Comparison of ENCODE assay signal across 13 mouse cellular contexts in the genomic region with DNA sequence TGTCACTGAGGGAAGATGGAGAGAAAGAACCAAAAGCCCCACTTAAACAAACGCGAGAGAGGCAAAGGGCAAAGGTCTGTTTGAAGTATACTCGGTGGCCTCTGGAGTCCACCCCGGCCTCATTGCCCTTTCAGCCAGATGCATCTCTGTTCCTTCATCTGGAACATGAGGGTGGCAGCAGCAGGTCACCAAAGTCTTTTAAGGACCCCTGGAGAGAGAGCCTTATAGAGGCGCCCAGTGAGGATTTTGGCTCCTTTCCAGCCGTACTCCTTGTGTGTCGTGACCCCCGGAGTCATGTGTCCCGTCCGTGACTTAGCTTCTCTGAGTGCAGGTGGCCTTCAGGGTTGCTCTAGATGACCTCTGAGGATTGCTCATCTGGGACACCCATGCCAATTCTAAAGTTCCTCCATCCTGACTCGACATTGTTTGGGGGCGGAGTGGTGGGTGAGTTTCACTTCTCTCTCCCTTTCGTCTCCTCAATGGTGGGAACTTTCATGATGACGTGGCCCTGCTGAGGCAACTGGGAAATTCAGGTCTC. TPM values are rescaled to one million over a fixed set of nuclear protein-coding genes. Genes with fewer than 3 reads are reported as not detected.
DNase-seq lines count a peak whose midpoint lies in the region; ATAC-seq lines count a peak whose summit lies in the region.
"Had no signal": no experiment of that assay in that cellular context is flagged by ENCODE, and none has a peak within 500 bp of the region (broad histone marks: within the 10 kb centered on the region; RNA-seq: fewer than 3 reads in every experiment).

No protein-coding gene starts in this region.

- no peak overlapping the region for H3K4me2 ChIP-seq in kidney, embryonic 14.5 days (replicated peaks; ENCODE audit: low read depth, low read length)
- H3K4me2 ChIP-seq in intestine, embryonic 15.5 days (replicated peaks): 0 out of 2 replicates have a peak overlapping the region, but pooled peaks have one; percentile 26
- H3K4me2 ChIP-seq: embryonic facial prominence, embryonic 12.5 days; hindbrain, embryonic 15.5 days had no signal

- H3K9ac ChIP-seq in kidney, embryonic 14.5 days (ENCODE audit: low read depth, low read length): no peak overlapping the region
- no peak overlapping the region for H3K9ac ChIP-seq in intestine, embryonic 15.5 days
- H3K9ac ChIP-seq: embryonic facial prominence, embryonic 12.5 days; hindbrain, embryonic 15.5 days had no signal

- H3K4me1 ChIP-seq in kidney, embryonic 14.5 days (ENCODE audit: control insufficient read depth, insufficient read depth, low read length): no peaks in the 10 kb centered on the region
- H3K4me1 ChIP-seq in intestine, embryonic 15.5 days (replicated peaks): no peaks in the 10 kb centered on the region
- no peaks in the 10 kb centered on the region for H3K4me1 ChIP-seq in midbrain, embryonic 10.5 days
- H3K4me1 ChIP-seq: embryonic facial prominence, embryonic 12.5 days; hindbrain, embryonic 15.5 days had no signal

- no peak for ATAC-seq in kidney, embryonic 14.5 days (ENCODE audit: low FRiP score, low TSS enrichment)
- peak; percentile 63; the same call in 1 of the 2 replicates for ATAC-seq in intestine, embryonic 15.5 days
- ATAC-seq: lung, postnatal 0 days had no signal

- 47% methylated on average over 14 of the region's 14 CpGs for WGBS in kidney, embryonic 14.5 days
- 48% methylated on average over 14 of the region's 14 CpGs for WGBS in intestine, embryonic 15.5 days
- 79% methylated on average over 14 of the region's 14 CpGs for WGBS in midbrain, embryonic 10.5 days

- H3K27me3 ChIP-seq in kidney, embryonic 14.5 days (ENCODE audit: control insufficient read depth, insufficient read depth, low read length): no peaks in the 10 kb centered on the region
- no peaks in the 10 kb centered on the region for H3K27me3 ChIP-seq in intestine, embryonic 15.5 days (replicated peaks)
- H3K27me3 ChIP-seq in midbrain, embryonic 10.5 days (ENCODE audit: low read depth, poor library complexity, severe bottlenecking): no peaks in the 10 kb centered on the region
- H3K27me3 ChIP-seq: embryonic facial prominence, embryonic 12.5 days; hindbrain, embryonic 15.5 days had no signal

- DNase-seq in kidney, adult 11 months: peak; percentile 68
- DNase-seq in adrenal gland, adult 8-10 months: peak; percentile 12
- peak; percentile 67 to 75 for DNase-seq in kidney, postnatal 36 days
- DNase-seq in right cerebral cortex, adult 18-20 months: no peak
- no peak for DNase-seq in midbrain, embryonic 10.5 days (ENCODE audit: low spot score)
- no peak for DNase-seq in embryo, embryonic 11 days
- DNase-seq: cerebellum, adult 9-10 months; right cerebral cortex, postnatal 14 days had no signal

- H3K9me3 ChIP-seq in kidney, embryonic 14.5 days (ENCODE audit: control insufficient read depth, low read length): no peaks in the 10 kb centered on the region
- H3K9me3 ChIP-seq in intestine, embryonic 15.5 days: no peaks in the 10 kb centered on the region
- H3K9me3 ChIP-seq in midbrain, embryonic 10.5 days (replicated peaks): no peaks in the 10 kb centered on the region
- H3K9me3 ChIP-seq: embryonic facial prominence, embryonic 12.5 days; hindbrain, embryonic 15.5 days had no signal

- H3K36me3 ChIP-seq in kidney, embryonic 14.5 days (ENCODE audit: control insufficient read depth, insufficient read depth, low read length): no peaks in the 10 kb centered on the region
- H3K36me3 ChIP-seq in intestine, embryonic 15.5 days: no peaks in the 10 kb centered on the region
- no peaks in the 10 kb centered on the region for H3K36me3 ChIP-seq in midbrain, embryonic 10.5 days
- H3K36me3 ChIP-seq: embryonic facial prominence, embryonic 12.5 days; hindbrain, embryonic 15.5 days had no signal

- H3K27ac ChIP-seq in kidney, embryonic 14.5 days (ENCODE audit: low read depth, low read length): no peak overlapping the region
- H3K27ac ChIP-seq in intestine, embryonic 15.5 days: no peak overlapping the region
- H3K27ac ChIP-seq in midbrain, embryonic 10.5 days (replicated peaks): no peak overlapping the region
- H3K27ac ChIP-seq: embryonic facial prominence, embryonic 12.5 days; hindbrain, embryonic 15.5 days had no signal

- no peak overlapping the region for H3K4me3 ChIP-seq in kidney, embryonic 14.5 days (ENCODE audit: low read length)
- no peak overlapping the region for H3K4me3 ChIP-seq in intestine, embryonic 15.5 days (replicated peaks)
- H3K4me3 ChIP-seq in midbrain, embryonic 10.5 days: no peak overlapping the region
- H3K4me3 ChIP-seq: embryonic facial prominence, embryonic 12.5 days; hindbrain, embryonic 15.5 days had no signal

RNA-seq across cellular contexts. Expression of a gene that starts 15.8 kb away (rescaled TPM):
- polyA plus RNA-seq in kidney, embryonic 14.5 days (2014; fragmentation: Nextera tagmentation; extraction: Ambion mirVana): 51.6 and 84.2 TPM in 2 replicates
- total RNA-seq in adrenal gland, adult 8-10 months (2022): under 1 TPM in 2 of 4 experiments, not detected in 2; 0.11 to 0.12 TPM
- 9.3 and 11.2 TPM in 2 replicates for polyA plus RNA-seq in intestine, embryonic 15.5 days (2015; fragmentation: Nextera tagmentation; extraction: Ambion mirVana)
- polyA plus RNA-seq in midbrain, embryonic 10.5 days (2016; fragmentation: Nextera tagmentation; extraction: Ambion mirVana): not detected in 2 replicates
- polyA plus RNA-seq: embryonic facial prominence, embryonic 12.5 days had no signal

Comparison
In these comparisons a context has a peak if more than half of its experiments do, and no peak if none do; other contexts are left out.
1. DNase-seq: peak in kidney, adult 11 months (single experiment), adrenal gland, adult 8-10 months (single experiment) and kidney, postnatal 36 days (2 of 2); none in right cerebral cortex, adult 18-20 months (single experiment), midbrain, embryonic 10.5 days (single experiment) and embryo, embryonic 11 days (single experiment).
2. RNA of a gene that starts 15.8 kb away (polyA plus RNA-seq): 51.6 to 84.2 TPM in kidney, embryonic 14.5 days and 9.3 to 11.2 TPM in intestine, embryonic 15.5 days; not detected in midbrain, embryonic 10.5 days; every median in the first group is over 10 times any median in the second.